Mouse (Mus musculus) G1E (cell line): Measurements from ENCODE around the gene Nuak2. TPM values are rescaled to one million over a fixed set of nuclear protein-coding genes. Genes with fewer than 3 reads are reported as not detected.

ENCODE experiments used
- ATAC-seq: 2 replicates; pipeline ENCODE4 v1.8.0; 2016; ENCODE audit warnings: mild to moderate bottlenecking; ENCODE audit not compliant: insufficient number of reproducible peaks, poor library complexity, low FRiP score, severe bottlenecking; ENCODE audit errors: extremely low read depth
- DNase-seq: peaks from one replicate; pipeline ENCODE4 v3.0.0; 2012; ENCODE audit warnings: low spot score
- H3K27me3 ChIP-seq: 2 replicates; pipeline ENCODE4 v1.6.1; 2012; ENCODE audit warnings: mild to moderate bottlenecking, low read length, inconsistent platforms; ENCODE audit not compliant: insufficient read depth
- H3K36me3 ChIP-seq: replicated peaks from 2 replicates; pipeline ENCODE3; 2012; ENCODE audit warnings: mild to moderate bottlenecking, inconsistent platforms
- H3K4me1 ChIP-seq: 2 replicates; pipeline ENCODE4 v1.6.1; 2012; ENCODE audit warnings: low read depth, low read length, inconsistent platforms, mixed read lengths; ENCODE audit not compliant: insufficient read depth
- H3K4me3 ChIP-seq: 2 replicates; pipeline ENCODE4 v1.5.1; 2012; ENCODE audit warnings: low read depth, mild to moderate bottlenecking, inconsistent platforms, low read length, moderate library complexity, mixed read lengths
- H3K9me3 ChIP-seq: replicated peaks from 2 replicates; pipeline ENCODE4 v1.6.1; 2012; ENCODE audit warnings: inconsistent platforms
- CTCF ChIP-seq: IDR thresholded peaks from 2 replicates; pipeline ENCODE4 v1.5.1; 2012; ENCODE audit warnings: low read depth, low read length, inconsistent platforms, mixed read lengths
- GATA1 ChIP-seq: IDR thresholded peaks from 2 replicates; pipeline ENCODE4 v1.6.1; 2012; ENCODE audit warnings: borderline replicate concordance, low read length, inconsistent platforms, mixed read lengths
- GATA2 ChIP-seq: IDR thresholded peaks from 2 replicates; pipeline ENCODE4 v1.6.1; 2012; ENCODE audit warnings: low read depth, low read length, inconsistent platforms, borderline replicate concordance
- POLR2AphosphoS5 ChIP-seq: IDR thresholded peaks from 2 replicates; pipeline ENCODE4 v1.6.1; 2012; ENCODE audit warnings: low read depth, low read length, inconsistent platforms; ENCODE audit not compliant: insufficient replicate concordance
- TAL1 ChIP-seq: conservative IDR thresholded peaks from 2 replicates; pipeline ENCODE4 v1.6.1; 2012; ENCODE audit warnings: low read depth, low read length, inconsistent platforms, mixed read lengths
- polyA plus RNA-seq: library from polyadenylated mRNA; stranded (reverse); fragments of >175 nt; gene quantifications from 2 replicates; pipeline ENCODE4 v1.2.3, GENCODE M21; 2012
- total RNA-seq, 2 experiments: library from RNA; stranded (forward) in 1 of 2; stranded (reverse) in 1 of 2; fragments of 200-1000 nt in 1 of 2; fragments of >200 nt in 1 of 2; fragmentation: Nextera tagmentation in 1 of 2; gene quantifications; 2 replicates each; pipeline ENCODE4 v1.2.3; 2014 to 2017

Nuak2 gene
- total and polyA plus RNA-seq, 3 experiments, result 0.33 TPM; not detected in 2

DNA sequence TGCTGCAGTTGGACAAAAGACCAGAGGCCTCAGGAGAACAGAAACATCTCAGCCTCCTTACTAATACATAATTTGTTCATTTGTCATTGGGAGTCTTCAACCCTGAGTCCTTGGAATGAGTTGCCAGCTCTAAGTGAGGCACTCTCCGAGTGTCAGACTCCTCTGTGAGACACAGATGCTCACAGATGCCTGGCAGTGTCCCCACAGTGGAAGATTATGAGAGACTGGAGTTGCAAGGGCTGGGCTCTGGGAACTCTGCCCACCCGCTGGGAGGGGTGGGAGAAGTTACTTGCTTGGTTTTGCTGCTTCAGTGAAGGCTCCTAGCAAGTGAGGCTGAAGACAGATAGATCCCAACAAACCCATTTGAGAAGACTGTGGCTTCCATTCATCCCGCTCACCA, 19.9 kb upstream of the Nuak2 start:
- no peak for ATAC-seq
- H3K27me3 ChIP-seq, result peaks cover 28% of the 10 kb centered on the region
- no peaks in the 10 kb centered on the region for H3K9me3 ChIP-seq
- DNase-seq, result no peak
- H3K36me3 ChIP-seq, result no peaks in the 10 kb centered on the region
- TF ChIP-seq GATA2 (no peak), CTCF (no peak), GATA1 (no peak), POLR2AphosphoS5 (no peak), TAL1 (no peak)
- H3K4me3 ChIP-seq, result no peak overlapping the region
- no peaks in the 10 kb centered on the region for H3K4me1 ChIP-seq

DNA sequence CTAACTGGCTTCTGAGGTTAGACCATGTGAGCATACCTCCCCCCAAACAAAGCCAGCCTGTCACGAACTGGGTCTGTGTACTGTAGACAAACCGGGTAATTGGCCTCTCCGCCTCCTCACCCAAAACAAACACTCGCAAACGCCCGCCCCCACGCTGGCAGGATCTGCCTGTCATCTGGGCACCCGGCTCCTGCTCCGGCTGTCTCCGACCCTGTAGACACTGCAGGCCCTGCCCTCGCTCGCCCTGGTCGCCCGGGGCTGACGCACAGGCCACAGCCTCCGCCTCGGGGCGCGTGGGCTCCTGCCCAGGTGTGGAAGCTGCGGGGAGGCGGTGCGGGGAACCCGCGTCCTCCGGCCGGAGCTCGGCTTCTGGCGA, 17.5 kb upstream of the Nuak2 start, which contains the start of gene Klhdc8a:
Gene Klhdc8a (plus strand): TSS at position 202 of the 376 bp plus-strand sequence.
- peak within 1 kb of the TSS; percentile 1; the same call in 1 of the 2 replicates for H3K4me3 ChIP-seq
- peaks cover 33% of the 10 kb centered on the region for H3K27me3 ChIP-seq
- no peak for TF ChIP-seq GATA1
- TF ChIP-seq TAL1, result no peak
- TF ChIP-seq CTCF, result no peak
- TF ChIP-seq POLR2AphosphoS5, result no peak
- TF ChIP-seq GATA2, result no peak
- ATAC-seq (no peak), DNase-seq (no peak)
- no peaks in the 10 kb centered on the region for H3K9me3 ChIP-seq
- no peaks in the 10 kb centered on the region for H3K4me1 ChIP-seq
- H3K36me3 ChIP-seq, result no peaks in the 10 kb centered on the region

DNA sequence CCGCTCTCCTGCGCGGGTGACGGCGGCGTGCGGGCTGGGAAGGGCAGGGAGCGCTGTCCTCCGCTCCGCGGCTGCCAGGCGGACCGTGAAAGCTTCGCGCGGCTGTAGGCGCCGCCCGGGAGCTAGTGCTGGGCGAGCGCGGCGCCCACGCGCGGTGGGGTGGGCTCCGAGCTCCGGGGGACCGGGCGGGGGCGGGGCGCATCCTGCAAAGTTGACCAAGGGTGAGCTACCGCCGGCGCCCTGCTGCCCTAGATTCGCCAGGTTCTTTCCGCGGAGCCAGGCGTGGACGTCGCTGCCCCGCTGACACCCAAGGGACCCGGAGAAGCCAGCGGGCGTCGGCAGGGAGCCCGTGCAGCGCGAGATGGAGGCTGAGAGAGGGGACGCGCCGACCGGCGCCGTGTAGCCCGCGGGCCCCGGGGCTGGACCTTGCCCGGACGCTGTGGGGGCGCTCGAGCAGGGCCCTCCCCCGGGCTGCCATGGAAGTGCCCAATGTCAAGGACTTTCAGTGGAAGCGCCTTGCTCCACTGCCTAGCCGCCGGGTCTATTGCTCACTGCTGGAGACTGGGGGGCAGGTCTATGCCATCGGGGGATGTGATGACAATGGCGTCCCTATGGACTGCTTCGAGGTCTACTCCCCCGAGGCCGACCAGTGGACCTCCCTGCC, 17.0 kb upstream of the Nuak2 start:
- H3K4me1 ChIP-seq, result no peaks in the 10 kb centered on the region
- no peak for TF ChIP-seq CTCF
- no peaks in the 10 kb centered on the region for H3K36me3 ChIP-seq
- ATAC-seq, result no peak
- no peaks in the 10 kb centered on the region for H3K9me3 ChIP-seq
- H3K4me3 ChIP-seq, result peak overlapping the region; percentile 1; the same call in 1 of the 2 replicates
- no peak for DNase-seq
- H3K27me3 ChIP-seq, result peaks cover 37% of the 10 kb centered on the region

DNA sequence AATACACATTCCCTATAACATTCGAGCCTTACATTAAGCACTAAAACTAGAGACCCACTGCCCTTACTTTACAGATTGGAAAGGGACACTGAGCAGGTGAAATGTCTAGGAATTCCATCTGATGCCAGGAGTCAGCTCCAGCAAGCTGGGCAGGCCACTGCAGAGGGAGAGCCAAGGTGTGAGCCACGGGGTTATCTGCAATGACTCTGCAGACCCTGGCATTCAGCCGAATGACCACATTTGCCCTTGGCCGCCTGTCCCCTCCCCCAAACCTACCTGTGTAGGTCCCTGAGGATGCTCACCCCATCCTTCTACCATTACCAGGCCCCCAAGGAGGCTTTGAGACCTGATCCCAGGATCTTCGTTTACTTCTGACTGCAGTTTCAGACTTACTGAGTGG, 16.2 kb upstream of the Nuak2 start:
- H3K36me3 ChIP-seq, result no peaks in the 10 kb centered on the region
- no peaks in the 10 kb centered on the region for H3K9me3 ChIP-seq
- no peak overlapping the region for H3K4me3 ChIP-seq
- H3K4me1 ChIP-seq, result no peaks in the 10 kb centered on the region
- ATAC-seq (no peak), DNase-seq (no peak)
- TF ChIP-seq CTCF, result no peak
- TF ChIP-seq POLR2AphosphoS5, result no peak
- no peak for TF ChIP-seq GATA1
- TF ChIP-seq GATA2, result no peak
- no peak for TF ChIP-seq TAL1
- H3K27me3 ChIP-seq, result peaks cover 40% of the 10 kb centered on the region

DNA sequence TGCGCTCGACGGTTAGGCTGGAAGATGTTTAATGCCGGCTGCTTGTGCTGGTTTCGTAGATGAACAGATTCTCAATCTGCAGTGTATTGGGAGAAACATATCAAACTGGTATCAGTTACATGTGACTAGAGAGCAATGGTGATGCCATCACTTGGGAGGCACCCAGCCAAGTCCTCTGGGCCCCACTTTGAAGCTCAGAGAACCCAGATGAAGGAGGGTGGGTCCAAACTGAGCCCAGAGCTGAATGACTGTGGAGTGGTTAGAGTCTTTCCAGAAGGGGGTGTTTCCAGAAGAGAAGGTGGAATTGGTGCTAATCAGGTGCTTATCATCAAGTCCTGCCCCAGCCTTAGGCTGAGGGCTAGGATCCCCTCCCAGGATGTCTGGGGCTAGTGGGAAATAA, 14.7 kb upstream of the Nuak2 start:
- no peak for TF ChIP-seq TAL1
- no peak for TF ChIP-seq GATA2
- no peak for TF ChIP-seq GATA1
- TF ChIP-seq POLR2AphosphoS5, result no peak
- no peak for TF ChIP-seq CTCF
- Histone ChIP-seq H3K4me1 (no peaks in the 10 kb centered on the region), H3K9me3 (no peaks in the 10 kb centered on the region), H3K4me3 (no peak overlapping the region), H3K36me3 (no peaks in the 10 kb centered on the region), H3K27me3 (peaks cover 45% of the 10 kb centered on the region)
- ATAC-seq, result no peak
- DNase-seq, result no peak

DNA sequence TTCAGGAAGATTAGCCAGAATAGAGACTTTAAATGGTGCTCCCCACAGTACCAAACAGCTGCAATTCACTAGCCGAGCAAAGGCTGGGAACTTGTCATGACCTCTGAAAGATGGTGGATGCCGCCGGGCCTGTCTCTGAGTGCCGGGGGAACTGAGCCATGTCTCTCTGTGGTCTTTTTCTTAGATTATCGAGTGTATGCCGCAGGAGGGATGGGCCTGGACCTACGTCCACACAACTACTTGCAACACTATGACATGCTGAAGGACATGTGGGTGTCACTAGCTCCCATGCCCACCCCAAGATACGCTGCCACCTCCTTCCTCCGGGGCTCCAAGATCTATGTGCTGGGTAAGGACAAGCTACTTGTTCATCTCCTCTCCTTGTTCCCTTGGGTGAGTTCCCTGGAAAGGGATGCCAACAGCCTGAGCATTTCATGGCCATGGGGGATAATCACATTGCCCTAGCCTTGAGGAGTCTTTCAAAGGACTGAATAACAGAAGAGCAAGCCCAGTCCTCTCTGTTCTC, 13.5 kb upstream of the Nuak2 start:
- H3K36me3 ChIP-seq, result no peaks in the 10 kb centered on the region
- no peaks in the 10 kb centered on the region for H3K4me1 ChIP-seq
- H3K4me3 ChIP-seq, result no peak overlapping the region
- H3K27me3 ChIP-seq, result peaks cover 51% of the 10 kb centered on the region
- ATAC-seq (no peak), DNase-seq (no peak)
- no peak for TF ChIP-seq POLR2AphosphoS5
- no peak for TF ChIP-seq TAL1
- no peak for TF ChIP-seq GATA2
- TF ChIP-seq CTCF, result no peak
- no peak for TF ChIP-seq GATA1
- no peaks in the 10 kb centered on the region for H3K9me3 ChIP-seq
